Mouse (Mus musculus): Measurements from ENCODE around the gene Mc3r.
A peak's percentile ranks its signal among the peaks of the same experiment; 100 is the strongest.

DNA sequence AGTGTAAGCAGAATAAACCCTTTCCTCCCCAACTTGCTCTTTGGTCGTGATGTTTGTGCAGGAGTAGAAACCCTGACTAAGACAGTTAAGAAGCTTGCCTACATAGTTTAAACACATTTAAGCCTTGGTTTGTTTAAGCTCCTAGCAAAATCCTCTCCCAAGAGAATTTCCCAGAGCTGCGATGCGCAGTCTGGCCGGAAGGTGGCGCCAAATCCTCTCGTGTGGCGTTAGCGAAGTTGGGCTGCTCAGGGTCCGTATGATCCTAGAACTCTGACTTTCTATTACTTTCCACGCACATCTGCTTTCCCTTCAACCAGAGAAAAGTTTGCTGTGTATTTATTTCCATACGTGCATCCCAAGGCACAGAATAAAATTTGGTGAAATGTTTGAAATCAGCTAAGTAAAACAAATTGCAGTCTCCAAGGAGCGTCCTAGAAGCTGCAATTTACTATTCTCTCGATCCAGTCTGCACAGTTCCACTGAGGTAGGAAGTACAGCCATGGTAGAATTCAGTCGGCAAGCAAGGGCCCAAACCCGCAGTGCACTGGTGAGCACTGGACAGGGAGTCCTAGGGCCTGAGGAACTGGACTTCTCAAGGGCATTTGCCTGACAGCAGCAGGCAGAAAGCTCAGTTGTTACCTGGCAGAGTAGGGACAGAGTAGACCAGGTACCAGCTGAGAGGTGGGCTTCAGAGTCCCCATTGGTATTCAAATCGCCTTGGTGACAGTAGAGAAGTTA is 26.5 kb upstream of the Mc3r start:
- TF ChIP-seq POLR2A (IDR thresholded peaks at IDR 0.05; ENCODE audit: low read depth, low read length) (no peak), CTCF (conservative IDR thresholded peaks at IDR 0.05; ENCODE audit: insufficient read depth, insufficient read length, low read depth, low read length) (peak; percentile 90)

Data from kidney, adult 2 months (tissue).